ENCODE assay signal across 15 mouse cellular contexts in the genomic region with DNA sequence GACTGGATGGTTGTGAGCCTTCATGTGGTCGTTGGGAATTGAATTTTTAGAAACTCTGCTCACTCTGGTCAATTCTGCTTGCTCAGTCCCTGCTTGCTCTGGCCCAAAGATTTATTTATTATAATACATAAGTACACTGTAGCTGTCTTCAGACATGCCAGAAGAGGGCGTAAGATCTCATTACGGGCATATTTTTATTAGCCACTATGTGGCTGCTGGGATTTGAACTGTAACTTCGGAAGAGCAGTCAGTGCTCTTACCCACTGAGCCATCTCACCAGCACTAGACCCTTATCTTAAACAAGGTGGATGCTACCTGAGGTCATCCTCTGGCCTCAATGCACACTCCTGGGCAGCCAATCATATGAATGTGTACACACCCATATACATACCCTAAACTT. TPM values are rescaled to one million over a fixed set of nuclear protein-coding genes. Genes with fewer than 3 reads are reported as not detected.
DNase-seq lines count a peak whose midpoint lies in the region; ATAC-seq and TF ChIP-seq lines count a peak whose summit lies in the region.
"Not testable (repeated sequence)": the region's sequence is repeated elsewhere in the genome, so short reads cannot be mapped to it uniquely, and the experiment has no call there.
"Had no signal": no experiment of that assay in that cellular context is flagged by ENCODE, and none has a peak within 500 bp of the region (broad histone marks: within the 10 kb centered on the region; RNA-seq: fewer than 3 reads in every experiment).

No protein-coding gene starts in this region.

- H3K4me1 ChIP-seq in CH12.LX (ENCODE audit: control insufficient read depth in 1 of 2, insufficient read depth in 2 of 2) = peaks cover 3 to 69% of the 10 kb centered on the region in 2 experiments; a peak in 3 of 4 replicates
- H3K4me1 ChIP-seq in intestine, postnatal 0 days (replicated peaks; ENCODE audit: control insufficient read depth, insufficient read depth, low read length); midbrain, embryonic 11.5 days (ENCODE audit: control insufficient read depth, insufficient read depth, low read length): not testable (repeated sequence)
- peaks cover 16 to 17% of the 10 kb centered on the region in 2 experiments for H3K4me1 ChIP-seq in liver, embryonic 14.5 days (replicated peaks; ENCODE audit: control insufficient read depth in 2 of 2, insufficient read depth in 2 of 2, low read length in 1 of 2)

- not testable (repeated sequence) for H3K4me2 ChIP-seq in CH12.LX (ENCODE audit: insufficient read depth, low read depth, poor library complexity, severe bottlenecking); intestine, postnatal 0 days (replicated peaks; ENCODE audit: low read depth); liver, embryonic 14.5 days (ENCODE audit: low read depth); midbrain, embryonic 11.5 days

- peaks cover 11 to 57% of the 10 kb centered on the region in 2 experiments for H3K36me3 ChIP-seq in CH12.LX (replicated peaks in 1 of 2; ENCODE audit: control insufficient read depth in 1 of 2, insufficient read depth in 1 of 2, low read length in 1 of 2)
- H3K36me3 ChIP-seq in intestine, postnatal 0 days (ENCODE audit: control insufficient read depth, insufficient read depth); midbrain, embryonic 11.5 days (ENCODE audit: control insufficient read depth, insufficient read depth, low read length): not testable (repeated sequence)
- H3K36me3 ChIP-seq in liver, embryonic 14.5 days (replicated peaks; ENCODE audit: control insufficient read depth, insufficient read depth, low read depth) = peaks cover 21% of the 10 kb centered on the region

- in situ Hi-C loops in CH12.LX (cut with MboI; ENCODE audit: low pct_ligation_motif_present, low pct_unique_long_range_greater_than_20kb, low sequenced_read_pairs) = not testable (repeated sequence)

- DNase-seq in A20 (ENCODE audit: low read depth, low spot score) = peak; percentile 28
- DNase-seq in CH12.LX (ENCODE audit: extremely low read depth); gastrocnemius, adult 2 months: not testable (repeated sequence)
- peak in 1 of 3 experiments; percentile 7 for DNase-seq in liver, embryonic 14.5 days (ENCODE audit: low read depth in 3 of 3, low spot score in 3 of 3)
- peak; percentile 33 for DNase-seq in midbrain, embryonic 11.5 days (ENCODE audit: low spot score, missing footprints)

- not testable (repeated sequence) for TF ChIP-seq RAD21 in CH12.LX (IDR thresholded peaks at IDR 0.05; ENCODE audit: low read depth, low read length)

- H3K79me2 ChIP-seq in CH12.LX (replicated peaks; ENCODE audit: control insufficient read depth, extremely low read depth, insufficient read depth, poor library complexity, severe bottlenecking) = peaks cover 93% of the 10 kb centered on the region

- 78% methylated on average over 4 of the region's 4 CpGs for WGBS in intestine, postnatal 0 days
- WGBS in liver, embryonic 14.5 days (ENCODE audit: insufficient replicate concordance) = 71% methylated on average over 4 of the region's 4 CpGs
- 85% methylated on average over 4 of the region's 4 CpGs for WGBS in midbrain, embryonic 11.5 days

- TF ChIP-seq EP300 in CH12.LX (IDR thresholded peaks at IDR 0.05; ENCODE audit: low read length); liver, embryonic 14.5 days (IDR thresholded peaks at IDR 0.05; ENCODE audit: low read depth): not testable (repeated sequence)

- H3K27ac ChIP-seq in CH12.LX (ENCODE audit: insufficient read depth, low read depth); gastrocnemius, adult 2 months; intestine, postnatal 0 days (ENCODE audit: low read depth, low read length); liver, embryonic 14.5 days; midbrain, embryonic 11.5 days (ENCODE audit: low read depth, low read length): not testable (repeated sequence)

- not testable (repeated sequence) for H3K9ac ChIP-seq in CH12.LX (ENCODE audit: insufficient read depth, low read depth); intestine, postnatal 0 days (ENCODE audit: low read depth, low read length); liver, embryonic 14.5 days (replicated peaks); midbrain, embryonic 11.5 days (ENCODE audit: low read length)

- H3K27me3 ChIP-seq in CH12.LX (replicated peaks); intestine, postnatal 0 days (replicated peaks; ENCODE audit: control insufficient read depth, insufficient read depth, low read length); liver, embryonic 14.5 days (ENCODE audit: control insufficient read depth, insufficient read depth, low read length); midbrain, embryonic 11.5 days (ENCODE audit: control insufficient read depth, insufficient read depth, low read length): not testable (repeated sequence)

- not testable (repeated sequence) for TF ChIP-seq POLR2A in CH12.LX (IDR thresholded peaks at IDR 0.05; ENCODE audit: low read depth, low read length)

- intact Hi-C loops in gastrocnemius, adult 2 months (cut with DNase I) = not testable (repeated sequence)

- not testable (repeated sequence) for H3K9me3 ChIP-seq in CH12.LX (replicated peaks; ENCODE audit: low read length); intestine, postnatal 0 days (ENCODE audit: control insufficient read depth); liver, embryonic 14.5 days (ENCODE audit: control insufficient read depth, low read length); midbrain, embryonic 11.5 days (ENCODE audit: control insufficient read depth, low read length)

- TF ChIP-seq CTCF in CH12.LX (conservative IDR thresholded peaks at IDR 0.05 in 1 of 2, IDR thresholded peaks at IDR 0.05 in 1 of 2; ENCODE audit: low read depth in 2 of 2, low read length in 2 of 2) = peak; percentile 5 to 24; a peak in 2 of 4 replicates
- peak; percentile 24; the same call in 1 of the 2 replicates for TF ChIP-seq CTCF in gastrocnemius, adult 2 months (IDR thresholded peaks at IDR 0.05)
- TF ChIP-seq CTCF in intestine, postnatal 0 days (IDR thresholded peaks at IDR 0.05; ENCODE audit: low read depth) = peak; percentile 48
- TF ChIP-seq CTCF in liver, embryonic 14.5 days (IDR thresholded peaks at IDR 0.05; ENCODE audit: low read depth) = peak; percentile 28; the same call in 1 of the 2 replicates

- dilution Hi-C loops in CH12.LX (cut with MboI; ENCODE audit: extremely low pct_ligation_motif_present, extremely low pct_unique_long_range_greater_than_20kb, low sequenced_read_pairs) = not testable (repeated sequence)

- not testable (repeated sequence) for ATAC-seq in intestine, postnatal 0 days; liver, embryonic 14.5 days (ENCODE audit: insufficient read depth); midbrain, embryonic 11.5 days (ENCODE audit: low FRiP score)

- not testable (repeated sequence) for H3K4me3 ChIP-seq in CH12.LX (replicated peaks in 1 of 3; ENCODE audit: low read depth in 2 of 3, low read length in 2 of 3, poor library complexity in 1 of 3); gastrocnemius, adult 2 months; intestine, postnatal 0 days (ENCODE audit: low read depth, low read length); liver, embryonic 14.5 days (ENCODE audit: insufficient read depth in 1 of 2, low read depth in 2 of 2, low read length in 2 of 2); midbrain, embryonic 11.5 days (ENCODE audit: low read depth, low read length)

RNA-seq across cellular contexts. Expression of a gene that starts 6.1 kb away (rescaled TPM):
- total RNA-seq in CH12.LX (2012; rRNA removed) = 575 and 628 TPM in 2 replicates
- total RNA-seq in CH12.LX (2014; rRNA removed) = 627 and 662 TPM in 2 replicates
- 607 and 650 TPM in 2 replicates for polyA plus RNA-seq in CH12.LX (2012; ENCODE audit: insufficient read length, low read depth)
- total RNA-seq in gastrocnemius, adult 2 months (2021) = 100 to 1,000 TPM in 1 of 2 experiments, 10 to 100 TPM in 1; 94.2 to 123 TPM
- 181 and 187 TPM in 2 replicates for polyA plus RNA-seq in intestine, postnatal 0 days (2015; fragmentation: Nextera tagmentation; extraction: Ambion mirVana)
- polyA plus RNA-seq in liver, embryonic 14.5 days (2012; rRNA removed) = 55.3 and 91.6 TPM in 2 replicates
- polyA plus RNA-seq in liver, embryonic 14.5 days (2014; fragmentation: Nextera tagmentation; extraction: Ambion mirVana) = 136 and 143 TPM in 2 replicates
- 237 and 254 TPM in 2 replicates for polyA plus RNA-seq in midbrain, embryonic 11.5 days (2014; fragmentation: Nextera tagmentation; extraction: Ambion mirVana)

RNA-seq across cellular contexts. Expression of a gene that starts 27.2 kb away (rescaled TPM):
- total RNA-seq in CH12.LX (2012; rRNA removed) = 4.3 and 5.4 TPM in 2 replicates
- 1.3 and 2.2 TPM in 2 replicates for total RNA-seq in CH12.LX (2014; rRNA removed)
- 8.4 and 9.7 TPM in 2 replicates for polyA plus RNA-seq in CH12.LX (2012; ENCODE audit: insufficient read length, low read depth)
- total RNA-seq in gastrocnemius, adult 2 months (2021) = 1 to 10 TPM; 6.6 to 7.1 TPM
- 2.5 and 2.6 TPM in 2 replicates for polyA plus RNA-seq in intestine, postnatal 0 days (2015; fragmentation: Nextera tagmentation; extraction: Ambion mirVana)
- polyA plus RNA-seq in liver, embryonic 14.5 days (2012; rRNA removed) = 3.3 and 3.4 TPM in 2 replicates
- 1.9 and 2.5 TPM in 2 replicates for polyA plus RNA-seq in liver, embryonic 14.5 days (2014; fragmentation: Nextera tagmentation; extraction: Ambion mirVana)
- 9.5 and 10.7 TPM in 2 replicates for polyA plus RNA-seq in midbrain, embryonic 11.5 days (2014; fragmentation: Nextera tagmentation; extraction: Ambion mirVana)

RNA-seq across cellular contexts. Expression of a gene that starts 34.9 kb away (rescaled TPM):
- total RNA-seq in CH12.LX (2012; rRNA removed) = not detected in 2 replicates
- total RNA-seq in CH12.LX (2014; rRNA removed) = not detected in 2 replicates
- polyA plus RNA-seq in CH12.LX (2012; ENCODE audit: insufficient read length, low read depth) = not detected in 2 replicates
- not detected for total RNA-seq in gastrocnemius, adult 2 months (2021)
- 0.17 and 0.30 TPM in 2 replicates for polyA plus RNA-seq in intestine, postnatal 0 days (2015; fragmentation: Nextera tagmentation; extraction: Ambion mirVana)
- 0.08 TPM in 1 of 2 replicates, not detected in the other for polyA plus RNA-seq in liver, embryonic 14.5 days (2012; rRNA removed)
- not detected in 2 replicates for polyA plus RNA-seq in liver, embryonic 14.5 days (2014; fragmentation: Nextera tagmentation; extraction: Ambion mirVana)
- not detected in 2 replicates for polyA plus RNA-seq in midbrain, embryonic 11.5 days (2014; fragmentation: Nextera tagmentation; extraction: Ambion mirVana)
- total RNA-seq: adrenal gland, adult 18-20 months; adrenal gland, postnatal 14 days; gastrocnemius, postnatal 10 days; gastrocnemius, postnatal 4 days; heart, adult 18-20 months; heart, postnatal 14 days; hematopoietic stem cell, adult 5-6 weeks had no signal
- polyA plus RNA-seq: activated CD4-positive, CD25-positive, alpha-beta regulatory T cell, adult 4 months; heart, embryonic 11.5 days had no signal

RNA-seq across cellular contexts. Expression of a gene that starts 57.4 kb away (rescaled TPM):
- 239 and 320 TPM in 2 replicates for total RNA-seq in CH12.LX (2012; rRNA removed)
- total RNA-seq in CH12.LX (2014; rRNA removed) = 428 and 524 TPM in 2 replicates
- 829 and 841 TPM in 2 replicates for polyA plus RNA-seq in CH12.LX (2012; ENCODE audit: insufficient read length, low read depth)
- 100 to 1,000 TPM; 109 to 114 TPM for total RNA-seq in gastrocnemius, adult 2 months (2021)
- polyA plus RNA-seq in intestine, postnatal 0 days (2015; fragmentation: Nextera tagmentation; extraction: Ambion mirVana) = 111 and 112 TPM in 2 replicates
- polyA plus RNA-seq in liver, embryonic 14.5 days (2012; rRNA removed) = 163 and 200 TPM in 2 replicates
- 101 and 120 TPM in 2 replicates for polyA plus RNA-seq in liver, embryonic 14.5 days (2014; fragmentation: Nextera tagmentation; extraction: Ambion mirVana)
- 848 and 902 TPM in 2 replicates for polyA plus RNA-seq in midbrain, embryonic 11.5 days (2014; fragmentation: Nextera tagmentation; extraction: Ambion mirVana)
